Mouse (Mus musculus): ENCODE results near the gene Tmbim4. TPM values are rescaled to one million over a fixed set of nuclear protein-coding genes. Genes with fewer than 3 reads are reported as not detected.

Gene Tmbim4
- polyA plus RNA-seq (2016; fragmentation: Nextera tagmentation; extraction: Ambion mirVana) = 76.1 and 86.1 TPM in 2 replicates

DNA sequence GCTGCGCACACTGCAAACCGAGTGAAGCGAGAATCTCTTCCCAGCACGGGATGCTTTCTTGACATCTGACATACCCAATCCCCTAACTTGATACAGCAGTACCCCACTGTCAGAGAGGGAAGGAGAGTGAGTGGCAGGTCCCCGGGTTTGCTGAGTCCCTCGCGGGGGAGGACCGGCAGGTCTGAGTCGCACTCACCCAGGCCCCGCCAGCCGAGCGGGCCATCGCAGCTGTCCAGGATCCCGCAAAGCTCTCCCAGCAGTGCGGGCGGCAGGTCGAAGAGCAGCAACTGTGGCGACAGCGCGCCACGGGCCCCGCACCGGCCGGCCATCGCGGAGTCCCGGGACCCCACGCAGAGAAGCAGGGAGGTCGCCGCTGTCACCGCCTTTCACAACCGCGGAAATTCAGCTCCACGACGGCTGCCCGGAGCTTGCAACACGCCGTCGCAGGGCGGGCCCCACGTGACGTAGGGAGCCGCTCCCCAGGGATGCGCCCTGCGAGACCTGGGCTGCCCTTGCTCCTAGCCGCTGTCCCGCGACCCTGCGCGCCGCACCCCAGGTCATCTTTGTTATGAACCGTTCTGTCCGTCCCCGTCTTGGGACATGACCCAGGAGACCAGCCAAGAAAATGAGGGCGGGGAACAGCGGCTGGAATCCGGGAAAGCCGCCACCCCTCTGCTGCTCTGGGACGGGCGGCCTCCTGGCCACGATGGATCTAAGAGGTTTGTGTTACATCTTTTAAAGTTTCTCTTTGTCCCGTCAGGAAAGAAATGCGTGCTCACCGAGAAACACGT is at the start of gene Tmbim4:
TSS of gene Tmbim4 (plus strand) at position 460 of the 791 bp plus-strand sequence.
- H3K9me3 ChIP-seq (replicated peaks) = no peaks in the 10 kb centered on the region
- peaks cover 44% of the 10 kb centered on the region for H3K27me3 ChIP-seq (replicated peaks)
- ATAC-seq = peak; percentile 83
- H3K36me3 ChIP-seq = no peaks in the 10 kb centered on the region
- peak within 1 kb of the TSS; percentile 62 for H3K9ac ChIP-seq
- H3K4me2 ChIP-seq = peak within 1 kb of the TSS; percentile 88
- peak within 1 kb of the TSS; percentile 62 for H3K27ac ChIP-seq
- WGBS (ENCODE audit: insufficient replicate concordance) = 2% methylated on average over 65 of the region's 65 CpGs
- H3K4me1 ChIP-seq = peaks cover 18% of the 10 kb centered on the region
- peak within 1 kb of the TSS; percentile 62 for H3K4me3 ChIP-seq

- no peaks in the 10 kb centered on the region for H3K27me3 ChIP-seq (replicated peaks)
- H3K36me3 ChIP-seq = no peaks in the 10 kb centered on the region
- no peak overlapping the region for H3K27ac ChIP-seq
- no peak overlapping the region for H3K4me3 ChIP-seq
- H3K4me1 ChIP-seq = no peaks in the 10 kb centered on the region
- 0 out of 2 replicates have a peak, but pooled peaks cover 4% of the 10 kb centered on the region for H3K9me3 ChIP-seq (replicated peaks)
- H3K4me2 ChIP-seq = no peak overlapping the region
- H3K9ac ChIP-seq = no peak overlapping the region
- ATAC-seq = no peak
- 85% methylated on average over 7 of the region's 7 CpGs for WGBS (ENCODE audit: insufficient replicate concordance)
Observed at GRCm38 (mm10) chr10:120151672-120152071, 49.7 kb upstream of the Tmbim4 start.

GRCm38 (mm10) chr10:120153911-120154310 is 47.5 kb upstream of the Tmbim4 start:
- no peak overlapping the region for H3K27ac ChIP-seq
- ATAC-seq = no peak
- H3K4me1 ChIP-seq = no peaks in the 10 kb centered on the region
- H3K4me2 ChIP-seq = no peak overlapping the region
- H3K36me3 ChIP-seq = no peaks in the 10 kb centered on the region
- no peak overlapping the region for H3K4me3 ChIP-seq
- no peaks in the 10 kb centered on the region for H3K27me3 ChIP-seq (replicated peaks)
- no peak overlapping the region for H3K9ac ChIP-seq
- 0 out of 2 replicates have a peak, but pooled peaks cover 4% of the 10 kb centered on the region for H3K9me3 ChIP-seq (replicated peaks)
- WGBS (ENCODE audit: insufficient replicate concordance) = 69% methylated on average over 2 of the region's 2 CpGs

GRCm38 (mm10) chr10:120160533-120160932 is 40.9 kb upstream of the Tmbim4 start:
- Histone ChIP-seq H3K9ac (no peak overlapping the region), H3K4me1 (no peaks in the 10 kb centered on the region), H3K27me3 (replicated peaks) (no peaks in the 10 kb centered on the region), H3K27ac (no peak overlapping the region), H3K4me3 (no peak overlapping the region), H3K36me3 (no peaks in the 10 kb centered on the region), H3K9me3 (replicated peaks) (no peaks in the 10 kb centered on the region), H3K4me2 (no peak overlapping the region)
- no peak for ATAC-seq
- WGBS (ENCODE audit: insufficient replicate concordance) = 65% methylated on average over 9 of the region's 9 CpGs

GRCm38 (mm10) chr10:120162840-120163239 is 38.5 kb upstream of the Tmbim4 start:
- no peak for ATAC-seq
- Histone ChIP-seq H3K36me3 (no peaks in the 10 kb centered on the region), H3K27ac (no peak overlapping the region), H3K9me3 (replicated peaks) (no peaks in the 10 kb centered on the region), H3K4me1 (peaks cover 7% of the 10 kb centered on the region), H3K4me3 (no peak overlapping the region), H3K9ac (no peak overlapping the region), H3K4me2 (no peak overlapping the region), H3K27me3 (replicated peaks) (no peaks in the 10 kb centered on the region)
- WGBS (ENCODE audit: insufficient replicate concordance) = 67% methylated on average over 10 of the region's 10 CpGs

DNA sequence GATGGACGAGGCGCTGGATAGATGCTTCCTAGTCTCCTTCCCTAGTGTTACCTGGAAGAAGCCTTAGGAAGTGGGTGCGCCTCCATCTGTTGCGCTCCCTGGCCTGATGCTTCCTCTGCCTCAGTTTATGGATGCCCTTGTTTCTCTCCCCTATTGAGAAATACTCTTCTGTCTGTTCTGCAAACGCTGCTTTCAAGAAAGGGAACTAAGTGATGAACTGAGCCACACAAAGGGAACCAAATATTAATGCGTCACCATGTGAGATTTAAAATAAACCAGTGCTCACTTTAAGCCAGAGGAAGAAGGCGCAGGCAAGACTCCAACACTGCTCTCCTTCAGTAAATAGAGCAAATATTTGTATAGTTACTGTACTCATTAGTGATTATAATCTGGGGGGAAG is 37.9 kb upstream of the Tmbim4 start:
- H3K27me3 ChIP-seq (replicated peaks) = no peaks in the 10 kb centered on the region
- no peak overlapping the region for H3K4me2 ChIP-seq
- no peaks in the 10 kb centered on the region for H3K36me3 ChIP-seq
- no peak overlapping the region for H3K27ac ChIP-seq
- ATAC-seq = no peak
- no peak overlapping the region for H3K4me3 ChIP-seq
- WGBS (ENCODE audit: insufficient replicate concordance) = 77% methylated on average over 7 of the region's 7 CpGs
- H3K4me1 ChIP-seq = peaks cover 14% of the 10 kb centered on the region
- no peak overlapping the region for H3K9ac ChIP-seq
- H3K9me3 ChIP-seq (replicated peaks) = no peaks in the 10 kb centered on the region

DNA sequence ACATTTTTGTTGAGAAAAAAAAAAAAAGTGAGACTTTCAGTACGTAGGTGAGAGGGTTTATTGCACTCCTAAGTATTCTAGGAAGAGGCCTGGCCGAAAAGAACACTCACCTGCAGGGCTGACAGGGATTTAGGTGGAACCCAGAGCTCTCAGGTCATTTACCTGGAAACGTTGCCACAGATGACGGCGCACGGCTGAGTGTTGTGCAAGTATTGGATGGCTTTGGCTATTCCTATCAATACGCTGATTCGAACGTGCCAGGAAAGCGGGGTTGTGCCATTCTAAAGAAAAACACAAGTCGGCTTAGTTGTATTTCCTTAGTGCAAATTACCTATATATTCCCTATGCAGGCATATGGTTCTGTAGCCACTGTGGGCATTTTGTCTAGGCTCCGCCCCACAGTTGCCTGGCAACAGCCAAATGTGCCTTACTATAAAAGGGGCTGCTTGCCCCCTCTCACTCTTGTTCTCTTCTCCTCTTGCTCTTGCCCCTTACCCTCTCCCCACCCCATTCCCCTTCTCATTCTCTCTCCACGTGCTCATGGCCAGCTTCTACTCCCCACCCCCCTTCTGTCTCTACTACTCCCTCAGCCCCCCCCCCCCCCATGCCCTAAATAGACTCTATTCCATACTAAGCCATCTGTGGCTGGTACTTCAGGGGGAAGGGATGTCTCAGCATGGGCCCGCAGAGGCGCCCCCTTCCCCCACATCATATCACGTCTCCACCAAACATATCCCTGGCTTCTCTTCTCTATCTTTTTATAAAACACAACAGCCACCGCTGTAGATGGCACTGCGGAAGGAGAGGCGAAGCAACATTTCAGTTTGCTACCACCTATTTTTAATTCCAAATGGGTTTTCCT is 36.2 kb upstream of the Tmbim4 start:
- H3K9me3 ChIP-seq (replicated peaks) = no peaks in the 10 kb centered on the region
- 75% methylated on average over 19 of the region's 19 CpGs for WGBS (ENCODE audit: insufficient replicate concordance)
- no peak for ATAC-seq

GRCm38 (mm10) chr10:120165793-120166503 is 35.4 kb upstream of the Tmbim4 start:
- no peaks in the 10 kb centered on the region for H3K27me3 ChIP-seq (replicated peaks)
- H3K4me1 ChIP-seq = peaks cover 23% of the 10 kb centered on the region
- H3K27ac ChIP-seq = no peak overlapping the region
- no peaks in the 10 kb centered on the region for H3K36me3 ChIP-seq
- 80% methylated on average over 17 of the region's 17 CpGs for WGBS (ENCODE audit: insufficient replicate concordance)
- no peak overlapping the region for H3K4me2 ChIP-seq
- no peak overlapping the region for H3K9ac ChIP-seq
- no peak overlapping the region for H3K4me3 ChIP-seq
- no peaks in the 10 kb centered on the region for H3K9me3 ChIP-seq (replicated peaks)
- no peak for ATAC-seq

More for the DNA sequence above, 36.2 kb upstream of the Tmbim4 start:
- Histone ChIP-seq H3K27me3 (replicated peaks) (no peaks in the 10 kb centered on the region), H3K4me3 (no peak overlapping the region), H3K4me2 (no peak overlapping the region), H3K36me3 (no peaks in the 10 kb centered on the region), H3K4me1 (peaks cover 23% of the 10 kb centered on the region), H3K27ac (no peak overlapping the region), H3K9ac (no peak overlapping the region)

GRCm38 (mm10) chr10:120168070-120168469 is 33.3 kb upstream of the Tmbim4 start:
- no peak overlapping the region for H3K4me3 ChIP-seq
- no peak overlapping the region for H3K9ac ChIP-seq
- no peaks in the 10 kb centered on the region for H3K36me3 ChIP-seq
- peak overlapping the region; percentile 27 for H3K4me2 ChIP-seq
- no peak overlapping the region for H3K27ac ChIP-seq
- H3K4me1 ChIP-seq = peaks cover 23% of the 10 kb centered on the region
- H3K27me3 ChIP-seq (replicated peaks) = no peaks in the 10 kb centered on the region
- no peaks in the 10 kb centered on the region for H3K9me3 ChIP-seq (replicated peaks)
- peak; percentile 90 for ATAC-seq
- 69% methylated on average over 1 of the region's 1 CpGs for WGBS (ENCODE audit: insufficient replicate concordance)

GRCm38 (mm10) chr10:120169064-120169463 is 32.3 kb upstream of the Tmbim4 start:
- peak overlapping the region; percentile 27 for H3K4me2 ChIP-seq
- no peaks in the 10 kb centered on the region for H3K9me3 ChIP-seq (replicated peaks)
- no peaks in the 10 kb centered on the region for H3K36me3 ChIP-seq
- H3K27ac ChIP-seq = no peak overlapping the region
- no peak overlapping the region for H3K9ac ChIP-seq
- H3K27me3 ChIP-seq (replicated peaks) = no peaks in the 10 kb centered on the region
- 0 out of 2 replicates have a peak overlapping the region, but pooled peaks have one; percentile 2 for H3K4me3 ChIP-seq
- peaks cover 23% of the 10 kb centered on the region for H3K4me1 ChIP-seq
- 0 out of 2 replicates have a peak, but pooled peaks have one; percentile 31 for ATAC-seq
- 19% methylated on average over 10 of the region's 10 CpGs for WGBS (ENCODE audit: insufficient replicate concordance)

GRCm38 (mm10) chr10:120169841-120170240 is 31.5 kb upstream of the Tmbim4 start:
- Histone ChIP-seq H3K27ac (no peak overlapping the region), H3K27me3 (replicated peaks) (no peaks in the 10 kb centered on the region), H3K4me1 (peaks cover 23% of the 10 kb centered on the region), H3K4me2 (no peak overlapping the region), H3K9me3 (replicated peaks) (no peaks in the 10 kb centered on the region), H3K4me3 (no peak overlapping the region), H3K36me3 (no peaks in the 10 kb centered on the region), H3K9ac (no peak overlapping the region)
- WGBS (ENCODE audit: insufficient replicate concordance) = 66% methylated on average over 5 of the region's 5 CpGs
- ATAC-seq = no peak

All from liver, embryonic 12.5 days (tissue).